Mouse (Mus musculus) lung, adult 2 months (tissue): ENCODE results near the gene Ncmap. TPM values are rescaled to one million over a fixed set of nuclear protein-coding genes. Genes with fewer than 3 reads are reported as not detected.
"Not testable (repeated sequence)": the region's sequence is repeated elsewhere in the genome, so short reads cannot be mapped to it uniquely, and the experiment has no call there.

Experiments
- DNase-seq: peaks from one replicate; pipeline ENCODE4 v3.0.0; 2022
- H3K4me1 ChIP-seq: fragments of 200-500 bp; 2 replicates; pipeline ENCODE4 v1.6.1; 2011; ENCODE audit warnings: low read length; ENCODE audit not compliant: control insufficient read depth, insufficient read depth
- H3K4me3 ChIP-seq: fragments of 200-500 bp; replicated peaks from 2 replicates; pipeline ENCODE3; 2011; ENCODE audit warnings: low read depth, mild to moderate bottlenecking, control low read depth, low read length; ENCODE audit errors: extremely low read depth
- CTCF ChIP-seq: fragments of 200-500 bp; IDR thresholded peaks from 2 replicates; pipeline ENCODE4 v1.5.1; 2011; ENCODE audit warnings: mild to moderate bottlenecking, low read length, control low read depth; ENCODE audit not compliant: insufficient read depth
- POLR2A ChIP-seq: fragments of 200-500 bp; IDR thresholded peaks from 2 replicates; pipeline ENCODE4 v1.6.1; 2011; ENCODE audit warnings: low read depth, mild to moderate bottlenecking, control low read depth, low read length, borderline replicate concordance; ENCODE audit errors: extremely low read depth
- WGBS: fragments of 180-500 bp; shearing (Covaris S2); methylation state at CpG from one replicate; pipeline ENCODE4 v1.1.7; 2018; 5-methylcytosine and 5-hydroxymethylcytosine counted together
- polyA plus RNA-seq: library from polyadenylated mRNA; depleted of rRNA; stranded (reverse); fragments of >200 nt; gene quantifications from 2 replicates; pipeline ENCODE4 v1.2.3, GENCODE M21; 2012

Ncmap gene
- polyA plus RNA-seq, 1 experiment = 5.4 TPM

DNA sequence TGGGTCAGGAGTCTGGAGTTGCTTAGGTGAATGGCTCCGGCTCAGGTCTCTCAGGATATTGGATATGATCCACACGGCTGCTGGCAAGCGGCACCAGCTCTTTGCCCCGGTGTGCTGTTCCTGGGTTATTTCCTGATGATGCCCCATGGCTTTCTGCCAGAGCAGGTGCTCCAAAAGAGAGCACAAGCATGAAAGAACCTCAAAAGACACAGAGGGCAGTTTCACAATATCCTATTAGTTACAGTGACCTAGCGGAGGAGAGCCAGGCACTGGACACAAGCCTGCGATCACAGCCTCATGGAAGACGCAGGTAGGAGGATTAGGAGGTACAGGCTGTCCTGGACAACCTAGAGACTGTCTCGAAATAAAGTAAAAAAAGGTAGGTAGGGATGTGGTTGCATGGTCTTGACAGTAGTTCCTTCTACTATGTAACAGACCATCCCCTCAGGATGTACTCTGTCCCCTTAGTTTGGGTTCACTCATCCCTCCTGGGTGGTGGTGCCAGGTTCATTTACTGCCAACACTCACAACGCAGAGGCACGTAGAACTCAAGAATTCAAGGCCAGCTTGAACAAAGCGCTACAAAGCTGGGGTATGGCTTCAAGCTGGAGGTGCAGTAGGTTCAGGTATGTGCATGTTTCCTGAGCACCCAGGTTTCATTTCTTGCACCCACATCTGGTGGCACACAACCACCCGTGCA is 40.7 kb downstream of the Ncmap start:
- no peak overlapping the region for H3K4me3 ChIP-seq
- 64% methylated on average over 12 of the region's 12 CpGs for WGBS
- H3K4me1 ChIP-seq = peaks cover 4% of the 10 kb centered on the region
- DNase-seq = no peak
- no peak for TF ChIP-seq CTCF
- TF ChIP-seq POLR2A = no peak

DNA sequence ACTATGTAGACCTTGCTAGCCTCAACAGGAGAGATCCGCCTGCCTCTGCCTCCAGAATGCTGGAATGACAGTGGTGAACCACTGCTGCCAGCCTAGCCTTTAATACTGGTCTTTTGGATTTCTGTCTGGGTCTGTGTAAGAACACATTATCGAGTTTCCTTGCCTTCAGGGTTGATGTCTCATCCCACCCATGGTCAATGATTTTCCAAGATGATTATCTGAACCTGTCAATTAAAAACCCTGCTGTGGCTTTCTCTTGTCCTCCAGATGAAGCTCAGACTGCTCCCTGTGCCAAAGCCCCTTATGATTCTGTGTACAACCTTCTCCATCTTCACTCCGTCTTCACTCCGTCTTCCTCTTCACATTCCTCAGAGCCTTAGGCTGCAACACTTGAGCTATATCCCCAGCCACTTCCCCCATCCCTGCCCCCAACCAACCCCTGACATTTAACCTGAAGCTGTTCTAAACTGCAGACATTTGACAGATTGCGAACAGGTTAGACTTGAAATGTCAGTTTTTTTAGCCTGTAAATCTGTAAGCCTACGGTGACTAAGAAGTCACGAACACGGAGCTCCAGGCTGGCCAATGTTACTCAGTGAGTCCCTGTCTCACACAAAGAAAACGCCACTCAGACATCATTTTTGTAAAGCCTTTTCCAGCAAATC is 42.0 kb downstream of the Ncmap start:
- no peak for DNase-seq
- TF ChIP-seq CTCF (no peak), POLR2A (no peak)
- 52% methylated on average over 9 of the region's 9 CpGs for WGBS
- peaks cover 12% of the 10 kb centered on the region for H3K4me1 ChIP-seq
- H3K4me3 ChIP-seq = no peak overlapping the region

DNA sequence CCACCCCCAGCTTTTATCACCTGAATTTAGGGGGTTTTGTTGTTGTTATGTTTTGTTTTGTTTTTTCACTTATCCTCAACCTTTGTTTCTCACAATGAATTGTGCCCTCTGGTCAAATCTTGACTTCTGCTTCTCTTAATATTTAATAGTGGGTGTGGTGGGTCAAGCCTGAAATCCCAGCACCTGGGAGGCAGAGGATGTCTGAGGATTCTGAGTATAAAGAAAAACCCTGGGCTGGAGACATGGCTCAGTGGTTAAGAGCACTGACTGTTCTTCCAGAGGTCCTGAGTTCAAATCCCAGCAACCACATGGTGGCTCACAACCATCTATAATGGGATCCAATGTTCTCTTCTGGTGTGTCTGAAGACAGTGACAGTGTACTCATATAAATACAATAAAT is 43.3 kb downstream of the Ncmap start:
- not testable (repeated sequence) for H3K4me3 ChIP-seq, DNase-seq
- H3K4me1 ChIP-seq = peaks cover 13% of the 10 kb centered on the region

DNA sequence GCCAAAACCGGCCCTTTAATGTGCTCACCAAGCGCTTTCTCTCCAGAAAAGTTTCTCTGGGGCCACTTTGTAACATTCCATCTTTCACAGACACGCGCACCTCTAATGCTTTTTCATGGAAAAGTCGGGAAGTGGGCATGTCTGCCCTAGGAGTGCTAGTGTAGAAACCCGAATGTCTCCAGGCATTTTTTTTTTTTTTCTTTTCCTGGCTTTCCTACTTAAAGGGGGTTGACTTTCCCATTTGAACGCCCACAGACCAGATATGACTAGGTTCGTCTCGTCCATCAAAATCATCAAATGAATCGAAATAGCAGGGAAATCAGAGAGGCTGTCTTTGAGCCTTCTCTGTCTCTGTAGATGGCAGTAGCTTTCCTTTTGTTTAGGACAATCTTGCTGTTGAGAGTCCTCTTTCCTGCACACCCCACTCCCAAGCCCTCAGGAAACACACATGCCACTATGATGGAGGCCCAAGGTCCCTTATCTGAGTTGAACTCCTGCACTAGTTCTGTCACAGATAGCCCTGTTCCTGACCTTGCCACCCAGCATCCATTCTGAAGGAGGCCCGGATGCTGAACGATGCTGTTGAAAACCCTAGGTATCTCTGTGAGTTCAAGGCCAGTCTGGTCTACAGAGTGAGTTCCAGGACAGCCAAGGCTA is 44.1 kb downstream of the Ncmap start:
- peaks cover 13% of the 10 kb centered on the region for H3K4me1 ChIP-seq
- peak; percentile 23 for DNase-seq
- H3K4me3 ChIP-seq = peak overlapping the region; percentile 83
- 6% methylated on average over 12 of the region's 12 CpGs for WGBS
- TF ChIP-seq POLR2A = no peak
- TF ChIP-seq CTCF = no peak

DNA sequence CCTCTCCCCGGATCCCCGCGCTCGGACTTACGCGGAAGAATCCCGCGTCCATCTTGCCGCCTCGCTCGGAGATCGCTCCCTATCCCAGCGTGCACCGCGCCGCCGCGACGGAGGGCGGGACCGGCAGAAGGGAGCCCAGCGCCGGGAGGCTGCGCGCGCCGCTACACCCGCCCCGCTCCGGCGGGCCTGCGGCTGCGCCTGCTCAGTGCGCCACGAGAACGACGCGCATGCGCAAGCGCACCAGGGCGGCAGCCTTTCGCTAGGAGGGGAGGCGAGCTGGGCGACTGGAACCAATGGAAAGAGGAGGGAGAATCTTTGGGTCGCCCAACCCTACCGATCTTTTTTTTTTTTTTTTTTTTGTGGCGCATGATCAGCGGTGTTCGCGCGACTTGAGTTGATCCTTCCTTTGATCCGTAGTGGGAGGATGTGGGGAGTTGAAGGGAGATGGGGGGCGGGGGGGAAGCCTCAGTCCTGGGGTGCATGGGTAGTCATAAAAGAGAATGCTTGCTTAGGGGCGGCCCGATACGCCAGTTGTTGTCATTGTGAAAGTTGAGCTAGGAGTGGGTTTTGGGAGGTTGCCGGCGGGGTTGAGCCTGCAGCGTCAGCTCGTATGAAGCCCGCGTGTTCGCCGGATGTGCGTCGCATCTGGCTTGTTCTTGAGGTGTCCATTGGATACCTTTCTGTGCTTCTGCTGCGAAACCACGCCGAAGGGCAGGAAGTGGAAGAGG is 44.8 kb downstream of the Ncmap start, which contains the start of gene Srrm1:
TSS of gene Srrm1 (minus strand) at position 256 of the 728 bp plus-strand sequence.
- peak; percentile 97 for DNase-seq
- peak within 1 kb of the TSS; percentile 91 for H3K4me3 ChIP-seq
- under 1% methylated on average over 69 of the region's 69 CpGs for WGBS
- H3K4me1 ChIP-seq = peaks cover 13% of the 10 kb centered on the region
- TF ChIP-seq CTCF (no peak), POLR2A (peak; percentile 87; the same call in 1 of the 2 replicates)

DNA sequence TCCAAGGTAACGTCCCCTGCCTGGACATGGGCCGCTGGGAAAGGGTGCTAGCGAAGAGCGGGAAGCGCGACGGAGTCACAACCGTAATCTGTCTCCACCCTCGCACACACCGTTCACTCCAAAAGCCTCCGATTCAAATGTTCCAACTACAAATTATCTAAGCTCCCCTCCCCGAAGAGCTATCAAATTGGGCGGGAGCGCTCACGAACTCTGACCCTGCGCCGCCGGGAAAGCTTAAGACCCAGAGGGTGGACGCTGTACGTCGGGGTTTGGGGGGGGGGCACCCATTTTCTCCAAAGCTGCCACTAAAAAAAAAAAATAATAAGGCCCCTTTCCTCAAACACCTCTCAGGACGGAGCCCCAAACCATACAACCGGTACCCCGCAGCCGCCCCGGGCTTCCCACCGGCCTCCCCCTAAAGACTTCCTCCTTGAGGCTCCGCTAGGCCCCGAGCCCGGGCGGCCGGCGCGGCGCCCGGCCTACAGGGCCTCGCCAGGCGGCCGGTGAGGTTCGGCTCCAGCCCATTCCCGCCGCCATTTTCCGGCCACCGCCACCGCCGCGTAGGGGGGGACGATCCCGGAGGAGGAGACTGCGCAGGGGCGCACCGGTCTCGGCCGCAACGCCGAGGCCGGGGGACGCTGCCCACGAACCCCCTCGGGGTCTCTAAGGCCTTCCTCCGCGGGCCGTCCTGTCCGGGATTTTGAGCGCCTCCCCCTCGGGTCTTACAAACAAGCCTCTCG is 45.5 kb downstream of the Ncmap start:
- Histone ChIP-seq H3K4me1 (peaks cover 13% of the 10 kb centered on the region), H3K4me3 (peak overlapping the region; percentile 91)
- TF ChIP-seq CTCF (no peak), POLR2A (no peak)
- under 1% methylated on average over 67 of the region's 67 CpGs for WGBS
- DNase-seq = no peak

DNA sequence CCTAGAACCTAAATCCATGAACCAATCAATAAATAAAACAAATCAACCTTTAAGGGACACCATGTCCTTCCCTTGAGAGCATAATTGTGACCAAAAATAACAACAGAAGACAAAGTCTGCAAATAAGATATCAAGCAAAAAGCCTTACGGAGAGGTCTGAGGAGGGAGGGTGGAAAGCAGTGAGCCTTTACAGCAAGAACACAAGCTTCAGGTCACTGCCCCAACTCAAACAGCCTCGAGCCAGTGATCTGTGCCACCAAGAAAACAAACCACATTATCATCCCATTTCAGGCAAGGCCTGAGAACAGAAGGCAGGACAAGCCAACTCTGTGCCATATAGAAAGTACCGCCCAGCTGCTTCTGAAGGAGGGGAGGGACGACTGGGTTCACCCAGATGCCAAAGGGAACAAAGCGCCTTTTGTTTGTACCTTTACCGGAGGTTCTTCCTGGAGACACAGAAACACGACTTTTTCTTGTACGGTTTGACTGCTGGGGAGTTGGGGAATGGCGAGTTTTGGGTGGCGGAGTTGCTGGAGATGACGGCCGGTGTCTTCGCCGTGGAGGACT is 60.6 kb downstream of the Ncmap start:
- 72% methylated on average over 14 of the region's 14 CpGs for WGBS
- H3K4me3 ChIP-seq = no peak overlapping the region
- no peak for TF ChIP-seq POLR2A
- no peak for TF ChIP-seq CTCF
- no peaks in the 10 kb centered on the region for H3K4me1 ChIP-seq
- DNase-seq = no peak

DNA sequence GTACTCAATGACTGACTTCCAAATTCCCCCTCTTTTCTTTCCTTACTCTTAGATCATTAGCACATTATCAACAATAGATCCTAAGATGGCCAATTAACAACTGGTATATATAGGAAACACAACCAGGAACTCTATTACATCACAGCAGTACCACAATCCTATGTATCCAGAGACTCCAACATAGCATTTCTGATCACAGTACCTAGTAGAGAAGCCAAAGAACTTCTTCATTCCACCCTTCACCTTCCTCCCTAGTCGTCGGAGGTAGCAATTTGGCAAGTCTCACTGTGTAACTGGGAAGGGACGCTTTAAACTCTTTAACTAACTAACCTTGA is 62.0 kb downstream of the Ncmap start:
- TF ChIP-seq CTCF (no peak), POLR2A (no peak)
- Histone ChIP-seq H3K4me1 (no peaks in the 10 kb centered on the region), H3K4me3 (no peak overlapping the region)
- 68% methylated on average over 3 of the region's 3 CpGs for WGBS
- no peak for DNase-seq
